Mouse (Mus musculus) cerebellum, adult 2 months (tissue): ENCODE results near the gene Ros1.

Experiments used
- CTCF ChIP-seq: fragments of 200-500 bp; IDR thresholded peaks from 2 replicates; pipeline ENCODE4 v1.5.1; 2011; ENCODE audit warnings: low read depth, mild to moderate bottlenecking, control low read depth, low read length, moderate library complexity, borderline replicate concordance; ENCODE audit not compliant: insufficient read depth
- POLR2A ChIP-seq: fragments of 200-500 bp; IDR thresholded peaks from 2 replicates; pipeline ENCODE4 v1.6.1; 2011; ENCODE audit warnings: low read length, control low read depth, borderline replicate concordance; ENCODE audit not compliant: insufficient read depth

DNA sequence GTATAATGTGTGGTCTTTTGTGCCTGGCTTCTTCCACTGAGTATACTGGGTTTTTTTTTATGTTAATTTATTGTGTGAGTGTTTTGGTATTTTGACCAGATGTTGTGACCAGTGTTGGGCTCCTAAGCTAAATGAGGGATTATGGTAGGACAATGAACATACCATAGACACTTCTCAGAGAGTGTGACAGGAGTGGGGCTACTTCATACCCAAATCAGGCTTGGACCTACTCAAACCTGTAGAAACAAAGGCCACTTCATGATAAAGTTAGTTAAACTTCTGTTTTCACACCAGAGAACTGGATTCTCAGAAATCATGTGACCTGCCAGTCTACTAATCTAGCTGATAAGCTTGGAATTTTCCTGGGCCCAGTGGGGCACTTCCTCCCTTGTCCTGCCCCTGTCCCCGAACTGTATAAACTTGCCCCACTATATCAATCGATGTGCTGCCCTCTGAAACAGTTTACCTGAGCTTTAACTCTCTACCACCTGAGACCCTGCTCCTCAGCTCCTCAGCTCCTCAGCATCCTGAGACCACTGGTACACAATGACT is 20.3 kb upstream of the Ros1 start:
- no peak for TF ChIP-seq CTCF
- TF ChIP-seq POLR2A, result no peak
